Mouse (Mus musculus) midbrain, embryonic 12.5 days (tissue): ENCODE measurements around the gene Fgfr2. TPM values are rescaled to one million over a fixed set of nuclear protein-coding genes. Genes with fewer than 3 reads are reported as not detected.

Experiments used
- ATAC-seq: fragments of 200-750 bp; cut with Nextera tagmentation; 2 replicates; pipeline ENCODE4 v1.8.0; 2017; ENCODE audit warnings: low read depth, moderate TSS enrichment, moderate library complexity; ENCODE audit not compliant: low FRiP score
- H3K27ac ChIP-seq: fragments of 300-500 bp; sonication (generic); replicated peaks from 2 replicates; pipeline ENCODE4 v1.5.1; 2016; ENCODE audit warnings: mild to moderate bottlenecking
- H3K27me3 ChIP-seq: fragments of 300-500 bp; sonication (generic); 2 replicates; pipeline ENCODE4 v1.6.1; 2016; ENCODE audit warnings: mild to moderate bottlenecking
- H3K36me3 ChIP-seq: fragments of 300-500 bp; sonication (generic); 2 replicates; pipeline ENCODE4 v1.6.1; 2016
- H3K4me1 ChIP-seq: fragments of 300-500 bp; sonication (generic); 2 replicates; pipeline ENCODE4 v1.6.1; 2016
- H3K4me2 ChIP-seq: fragments of 300-500 bp; sonication (generic); replicated peaks from 2 replicates; pipeline ENCODE4 v1.6.1; 2016; ENCODE audit warnings: mild to moderate bottlenecking, moderate library complexity
- H3K4me3 ChIP-seq: fragments of 300-500 bp; sonication (generic); 2 replicates; pipeline ENCODE4 v1.5.1; 2016; ENCODE audit warnings: mild to moderate bottlenecking
- H3K9ac ChIP-seq: fragments of 300-500 bp; sonication (generic); replicated peaks from 2 replicates; pipeline ENCODE4 v1.6.1; 2016; ENCODE audit warnings: mild to moderate bottlenecking, moderate library complexity
- H3K9me3 ChIP-seq: fragments of 300-500 bp; sonication (generic); 2 replicates; pipeline ENCODE4 v1.6.1; 2016; ENCODE audit warnings: mild to moderate bottlenecking
- WGBS: fragments of 180-500 bp; shearing (Covaris S2); methylation state at CpG from one replicate; pipeline ENCODE4 v1.1.7; 2016; 5-methylcytosine and 5-hydroxymethylcytosine counted together
- polyA plus RNA-seq: library from polyadenylated mRNA; unstranded; fragments of >200 nt; fragmentation: Nextera tagmentation; extraction: Ambion mirVana; gene quantifications from 2 replicates; pipeline ENCODE4 v1.2.1, GENCODE M21; 2016

Gene Fgfr2
- polyA plus RNA-seq, 1 experiment from 2014 or later = 96.5 TPM

GRCm38 (mm10) chr7:131554341-131555180 is 1568.6 kb downstream of the Fgfr2 start:
- H3K36me3 ChIP-seq = no peaks in the 10 kb centered on the region
- H3K27me3 ChIP-seq = peaks cover 96% of the 10 kb centered on the region
- H3K9me3 ChIP-seq = no peaks in the 10 kb centered on the region
- peak overlapping the region; percentile 42 for H3K4me3 ChIP-seq
- H3K4me2 ChIP-seq = peak overlapping the region; percentile 67
- H3K27ac ChIP-seq = no peak overlapping the region
- H3K9ac ChIP-seq = peak overlapping the region; percentile 29; the same call in 1 of the 2 replicates
- H3K4me1 ChIP-seq = peaks cover 20% of the 10 kb centered on the region
- under 1% methylated on average over 45 of the region's 45 CpGs for WGBS
- peak; percentile 48; the same call in 1 of the 2 replicates for ATAC-seq

- Histone ChIP-seq H3K27ac (no peak overlapping the region), H3K9ac (peak overlapping the region; percentile 29; the same call in 1 of the 2 replicates), H3K4me2 (peak overlapping the region; percentile 67), H3K36me3 (no peaks in the 10 kb centered on the region), H3K9me3 (no peaks in the 10 kb centered on the region), H3K27me3 (peaks cover 98% of the 10 kb centered on the region), H3K4me3 (peak overlapping the region; percentile 42), H3K4me1 (peaks cover 20% of the 10 kb centered on the region)
- under 1% methylated on average over 39 of the region's 39 CpGs for WGBS
- peak; percentile 52 for ATAC-seq
These were observed 1569.4 kb downstream of the Fgfr2 start for GRCm38 (mm10) chr7:131553771-131554175.

- Histone ChIP-seq H3K27me3 (peaks cover 98% of the 10 kb centered on the region), H3K27ac (no peak overlapping the region), H3K4me3 (no peak overlapping the region), H3K9me3 (no peaks in the 10 kb centered on the region), H3K9ac (no peak overlapping the region), H3K4me2 (no peak overlapping the region), H3K4me1 (peaks cover 20% of the 10 kb centered on the region), H3K36me3 (no peaks in the 10 kb centered on the region)
- no peak for ATAC-seq
- 3% methylated on average over 5 of the region's 5 CpGs for WGBS
These were observed 1570.4 kb downstream of the Fgfr2 start for GRCm38 (mm10) chr7:131552781-131553180.

- under 1% methylated on average over 42 of the region's 42 CpGs for WGBS
- Histone ChIP-seq H3K4me3 (no peak overlapping the region), H3K27ac (no peak overlapping the region), H3K4me1 (peaks cover 20% of the 10 kb centered on the region), H3K9me3 (no peaks in the 10 kb centered on the region), H3K36me3 (no peaks in the 10 kb centered on the region), H3K9ac (no peak overlapping the region), H3K27me3 (peaks cover 98% of the 10 kb centered on the region), H3K4me2 (no peak overlapping the region)
- ATAC-seq = no peak
These were observed 1571.0 kb downstream of the Fgfr2 start for GRCm38 (mm10) chr7:131551931-131552741.

- no peak for ATAC-seq
- Histone ChIP-seq H3K27me3 (peaks cover 98% of the 10 kb centered on the region), H3K4me2 (no peak overlapping the region), H3K4me3 (no peak overlapping the region), H3K9me3 (no peaks in the 10 kb centered on the region), H3K36me3 (no peaks in the 10 kb centered on the region), H3K9ac (no peak overlapping the region), H3K27ac (no peak overlapping the region), H3K4me1 (peaks cover 17% of the 10 kb centered on the region)
- WGBS = 0% methylated on average over 4 of the region's 4 CpGs
These were observed 1571.7 kb downstream of the Fgfr2 start for GRCm38 (mm10) chr7:131551471-131551870.

- Histone ChIP-seq H3K4me2 (no peak within 1 kb of the TSS), H3K27me3 (peaks cover 98% of the 10 kb centered on the region), H3K4me3 (no peak within 1 kb of the TSS), H3K36me3 (no peaks in the 10 kb centered on the region), H3K9ac (no peak within 1 kb of the TSS), H3K9me3 (no peaks in the 10 kb centered on the region), H3K27ac (no peak within 1 kb of the TSS), H3K4me1 (peaks cover 14% of the 10 kb centered on the region)
- WGBS = 2% methylated on average over 3 of the region's 3 CpGs
- ATAC-seq = no peak
These were observed 1574.7 kb downstream of the Fgfr2 start, which contains the start of gene Hmx2 for GRCm38 (mm10) chr7:131548473-131548872. Hmx2 (plus strand) TSS chr7:131548773.

- H3K27ac ChIP-seq = no peak overlapping the region
- H3K4me2 ChIP-seq = no peak overlapping the region
- no peak overlapping the region for H3K4me3 ChIP-seq
- H3K4me1 ChIP-seq = peaks cover 23% of the 10 kb centered on the region
- H3K36me3 ChIP-seq = no peaks in the 10 kb centered on the region
- H3K27me3 ChIP-seq = peaks cover 98% of the 10 kb centered on the region
- H3K9ac ChIP-seq = no peak overlapping the region
- no peaks in the 10 kb centered on the region for H3K9me3 ChIP-seq
- no peak for ATAC-seq
- WGBS = 1% methylated on average over 5 of the region's 5 CpGs
These were observed 1575.7 kb downstream of the Fgfr2 start for GRCm38 (mm10) chr7:131547481-131547880.

- Histone ChIP-seq H3K9ac (no peak overlapping the region), H3K9me3 (no peaks in the 10 kb centered on the region), H3K4me3 (no peak overlapping the region), H3K27me3 (peaks cover 98% of the 10 kb centered on the region), H3K4me1 (peaks cover 31% of the 10 kb centered on the region), H3K4me2 (no peak overlapping the region), H3K36me3 (no peaks in the 10 kb centered on the region), H3K27ac (no peak overlapping the region)
- WGBS = 0% methylated on average over 2 of the region's 2 CpGs
- ATAC-seq = no peak
These were observed 1576.7 kb downstream of the Fgfr2 start for GRCm38 (mm10) chr7:131546423-131546822.

GRCm38 (mm10) chr7:131545701-131546385 is 1577.3 kb downstream of the Fgfr2 start:
- Histone ChIP-seq H3K27ac (no peak overlapping the region), H3K27me3 (peaks cover 98% of the 10 kb centered on the region), H3K9me3 (no peaks in the 10 kb centered on the region), H3K4me3 (no peak overlapping the region), H3K9ac (no peak overlapping the region), H3K36me3 (no peaks in the 10 kb centered on the region), H3K4me1 (peaks cover 31% of the 10 kb centered on the region), H3K4me2 (no peak overlapping the region)
- under 1% methylated on average over 13 of the region's 13 CpGs for WGBS
- no peak for ATAC-seq

- Histone ChIP-seq H3K9ac (no peak overlapping the region), H3K27me3 (peaks cover 98% of the 10 kb centered on the region), H3K27ac (no peak overlapping the region), H3K9me3 (no peaks in the 10 kb centered on the region), H3K36me3 (no peaks in the 10 kb centered on the region), H3K4me3 (no peak overlapping the region), H3K4me2 (no peak overlapping the region), H3K4me1 (peaks cover 31% of the 10 kb centered on the region)
- WGBS = 3% methylated on average over 5 of the region's 5 CpGs
- no peak for ATAC-seq
These were observed 1578.3 kb downstream of the Fgfr2 start for GRCm38 (mm10) chr7:131544871-131545270.

GRCm38 (mm10) chr7:131543623-131544481 is 1579.3 kb downstream of the Fgfr2 start:
- H3K9ac ChIP-seq = peak overlapping the region; percentile 28

More at GRCm38 (mm10) chr7:131543623-131544481, 1579.3 kb downstream of the Fgfr2 start:
- Histone ChIP-seq H3K36me3 (no peaks in the 10 kb centered on the region), H3K27me3 (peaks cover 98% of the 10 kb centered on the region), H3K9me3 (no peaks in the 10 kb centered on the region), H3K4me2 (peak overlapping the region; percentile 71), H3K27ac (no peak overlapping the region), H3K4me1 (peaks cover 31% of the 10 kb centered on the region), H3K4me3 (peak overlapping the region; percentile 46)
- under 1% methylated on average over 74 of the region's 75 CpGs for WGBS
- ATAC-seq = no peak
